Mouse (Mus musculus) CH12.LX (cell line): ENCODE data around the gene Sdr9c7. TPM values are rescaled to one million over a fixed set of nuclear protein-coding genes. Genes with fewer than 3 reads are reported as not detected.
"Not testable (repeated sequence)": the region's sequence is repeated elsewhere in the genome, so short reads cannot be mapped to it uniquely, and the experiment has no call there.

ENCODE experiments used
- DNase-seq: peaks from one replicate; pipeline ENCODE4 v3.0.0-alpha.2; 2013; ENCODE audit errors: extremely low read depth
- H3K27ac ChIP-seq: 2 replicates; pipeline ENCODE4 v1.5.1; 2012; ENCODE audit warnings: low read depth, mild to moderate bottlenecking, control low read depth, moderate library complexity; ENCODE audit not compliant: insufficient read depth
- H3K27me3 ChIP-seq: replicated peaks from 2 replicates; pipeline ENCODE3; 2012; ENCODE audit warnings: inconsistent platforms
- H3K36me3 ChIP-seq, 2 experiments: replicated peaks in 1 of 2; 2 replicates each; pipeline versions ENCODE3 to v1.6.1; 2012; ENCODE audit warnings: inconsistent platforms in 1 of 2, low read length in 1 of 2, mild to moderate bottlenecking in 1 of 2, mixed read lengths in 1 of 2, moderate library complexity in 1 of 2; ENCODE audit not compliant: control insufficient read depth in 1 of 2, insufficient read depth in 1 of 2
- H3K4me1 ChIP-seq, 2 experiments: 2 replicates each; pipeline ENCODE4 v1.6.1; 2012; ENCODE audit warnings: inconsistent platforms in 1 of 2, moderate library complexity in 1 of 2; ENCODE audit not compliant: insufficient read depth in 2 of 2, control insufficient read depth in 1 of 2
- H3K4me2 ChIP-seq: 2 replicates; pipeline ENCODE4 v1.6.1; 2012; ENCODE audit warnings: low read depth, mild to moderate bottlenecking, control low read depth; ENCODE audit not compliant: poor library complexity, insufficient read depth, severe bottlenecking
- H3K4me3 ChIP-seq, 3 experiments: fragments of 150-350 bp in 1 of 3; sonication (generic) in 1 of 3; replicated peaks in 1 of 3; 2 replicates each; pipeline versions ENCODE3 to v1.5.1; 2011 to 2012; ENCODE audit warnings: low read depth in 2 of 3, low read length in 2 of 3, mild to moderate bottlenecking in 2 of 3, moderate library complexity in 2 of 3, control low read depth in 1 of 3, improper control_type of control experiment in 1 of 3, inconsistent platforms in 1 of 3, mixed read lengths in 1 of 3; ENCODE audit not compliant: poor library complexity in 1 of 3
- H3K79me2 ChIP-seq: replicated peaks from 2 replicates; pipeline ENCODE4 v1.6.1; 2012; ENCODE audit warnings: mild to moderate bottlenecking, moderate library complexity; ENCODE audit not compliant: control insufficient read depth, poor library complexity, insufficient read depth, severe bottlenecking; ENCODE audit errors: extremely low read depth
- H3K9ac ChIP-seq: 2 replicates; pipeline ENCODE4 v1.6.1; 2012; ENCODE audit warnings: low read depth, mild to moderate bottlenecking, control low read depth, moderate library complexity; ENCODE audit not compliant: insufficient read depth
- H3K9me3 ChIP-seq: replicated peaks from 2 replicates; pipeline ENCODE3; 2012; ENCODE audit warnings: low read length, inconsistent platforms, mixed read lengths
- BHLHE40 ChIP-seq: IDR thresholded peaks from 2 replicates; pipeline ENCODE4 v1.6.1; 2011; ENCODE audit warnings: mild to moderate bottlenecking, low read depth, low read length, improper control_type of control experiment
- CHD1 ChIP-seq: IDR thresholded peaks from 2 replicates; pipeline ENCODE4 v1.6.1; 2012; ENCODE audit warnings: low read depth, low read length, improper control_type of control experiment, inconsistent platforms
- CTCF ChIP-seq, 2 experiments: IDR thresholded peaks in 1 of 2; conservative IDR thresholded peaks in 1 of 2; 2 replicates each; pipeline ENCODE4 v1.5.1; 2011 to 2012; ENCODE audit warnings: low read depth in 2 of 2, low read length in 2 of 2, improper control_type of control experiment in 1 of 2, inconsistent platforms in 1 of 2, mild to moderate bottlenecking in 1 of 2, moderate library complexity in 1 of 2
- E2F4 ChIP-seq: IDR thresholded peaks from 2 replicates; pipeline ENCODE4 v1.6.1; 2011; ENCODE audit warnings: low read depth, low read length, improper control_type of control experiment; ENCODE audit not compliant: insufficient replicate concordance
- ELF1 ChIP-seq: IDR thresholded peaks from 2 replicates; pipeline ENCODE4 v1.6.1; 2014; ENCODE audit warnings: low read depth, mild to moderate bottlenecking, inconsistent platforms, low read length, improper control_type of control experiment
- EP300 ChIP-seq: IDR thresholded peaks from 2 replicates; pipeline ENCODE4 v1.6.1; 2011; ENCODE audit warnings: low read length, improper control_type of control experiment
- HCFC1 ChIP-seq: IDR thresholded peaks from 2 replicates; pipeline ENCODE4 v1.6.1; 2012; ENCODE audit warnings: low read depth, mild to moderate bottlenecking, inconsistent platforms, low read length, improper control_type of control experiment
- IRF4 ChIP-seq: IDR thresholded peaks from 2 replicates; pipeline ENCODE4 v1.6.1; 2014; ENCODE audit warnings: low read depth, mild to moderate bottlenecking, inconsistent platforms, low read length, improper control_type of control experiment
- KAT2A ChIP-seq: IDR thresholded peaks from 2 replicates; pipeline ENCODE4 v1.6.1; 2012; ENCODE audit warnings: low read length, improper control_type of control experiment, inconsistent platforms; ENCODE audit not compliant: insufficient replicate concordance
- MAFK ChIP-seq: IDR thresholded peaks from 2 replicates; pipeline ENCODE4 v1.6.1; 2011; ENCODE audit warnings: low read length, improper control_type of control experiment; ENCODE audit not compliant: insufficient replicate concordance
- MAX ChIP-seq: IDR thresholded peaks from 2 replicates; pipeline ENCODE4 v1.6.1; 2011; ENCODE audit warnings: low read length, improper control_type of control experiment
- MAZ ChIP-seq: IDR thresholded peaks from 2 replicates; pipeline ENCODE4 v1.6.1; 2012; ENCODE audit warnings: low read depth, mild to moderate bottlenecking, inconsistent platforms, low read length, improper control_type of control experiment, moderate library complexity
- MXI1 ChIP-seq: IDR thresholded peaks from 2 replicates; pipeline ENCODE4 v1.6.1; 2011; ENCODE audit warnings: mild to moderate bottlenecking, low read depth, low read length, improper control_type of control experiment
- MYC ChIP-seq: IDR thresholded peaks from 2 replicates; pipeline ENCODE4 v1.6.1; 2011; ENCODE audit warnings: low read depth, mild to moderate bottlenecking, improper control_type of control experiment, low read length
- NRF1 ChIP-seq: IDR thresholded peaks from 2 replicates; pipeline ENCODE4 v1.6.1; 2014; ENCODE audit warnings: low read depth, mild to moderate bottlenecking, inconsistent platforms, low read length, improper control_type of control experiment, moderate library complexity
- POLR2A ChIP-seq: IDR thresholded peaks from 2 replicates; pipeline ENCODE4 v1.6.1; 2011; ENCODE audit warnings: low read depth, mild to moderate bottlenecking, improper control_type of control experiment, low read length
- SIN3A ChIP-seq: IDR thresholded peaks from 2 replicates; pipeline ENCODE4 v1.6.1; 2012; ENCODE audit warnings: low read length, improper control_type of control experiment, inconsistent platforms
- TBP ChIP-seq: conservative IDR thresholded peaks from 2 replicates; pipeline ENCODE4 v1.6.1; 2011; ENCODE audit warnings: low read depth, low read length, improper control_type of control experiment
- ZC3H11A ChIP-seq: IDR thresholded peaks from 2 replicates; pipeline ENCODE4 v1.6.1; 2012; ENCODE audit warnings: low read depth, mild to moderate bottlenecking, inconsistent platforms, low read length, improper control_type of control experiment
- ZKSCAN1 ChIP-seq: IDR thresholded peaks from 2 replicates; pipeline ENCODE4 v1.6.1; 2012; ENCODE audit warnings: low read depth, inconsistent platforms, low read length, improper control_type of control experiment, borderline replicate concordance
- ZMIZ1 ChIP-seq: IDR thresholded peaks from 2 replicates; pipeline ENCODE4 v1.6.1; 2012; ENCODE audit warnings: low read depth, mild to moderate bottlenecking, inconsistent platforms, low read length, improper control_type of control experiment
- ZNF384 ChIP-seq: IDR thresholded peaks from 2 replicates; pipeline ENCODE4 v1.6.1; 2012; ENCODE audit warnings: low read depth, low read length, improper control_type of control experiment, inconsistent platforms
- dilution Hi-C: fragments of 300-500 bp; cut with MboI; formaldehyde crosslinking; loops from 2 replicates; pipeline ENCODE4 v1.14.3; 2020; ENCODE audit warnings: low sequenced_read_pairs; ENCODE audit not compliant: extremely low pct_unique_long_range_greater_than_20kb, extremely low pct_ligation_motif_present
- in situ Hi-C: fragments of 300-500 bp; cut with MboI; formaldehyde crosslinking; loops from 3 replicates; pipeline ENCODE4 v1.14.3; 2019; ENCODE audit warnings: low sequenced_read_pairs, low pct_ligation_motif_present, low pct_unique_long_range_greater_than_20kb, mixed read lengths
- polyA plus RNA-seq: library from polyadenylated mRNA; unstranded; fragments of >175 nt; gene quantifications from 2 replicates; pipeline ENCODE4 v1.2.1, GENCODE M21; 2012; ENCODE audit warnings: low read depth; ENCODE audit not compliant: insufficient read length
- total RNA-seq, 2 experiments: library from RNA; depleted of rRNA; stranded (reverse); fragments of 300-350 nt in 1 of 2; fragments of >200 nt in 1 of 2; gene quantifications; 2 replicates each; pipeline ENCODE4 v1.2.3; 2012 to 2014

The Sdr9c7 gene
- total and polyA plus RNA-seq, 3 experiments = not detected

- Histone ChIP-seq H3K9ac (no peak within 1 kb of the TSS), H3K79me2 (no peaks in the 10 kb centered on the region), H3K27ac (no peak within 1 kb of the TSS), H3K9me3 (no peaks in the 10 kb centered on the region), H3K4me2 (no peak within 1 kb of the TSS), H3K4me3 (no peak within 1 kb of the TSS), H3K27me3 (peaks cover 51% of the 10 kb centered on the region), H3K36me3 (no peaks in the 10 kb centered on the region), H3K4me1 (no peaks in the 10 kb centered on the region)
- in situ Hi-C loops = no loop called here
- no peak for DNase-seq
- dilution Hi-C loops = no loop called here
- TF ChIP-seq IRF4 = no peak
- no peak for TF ChIP-seq NRF1
- no peak for TF ChIP-seq EP300
- TF ChIP-seq ZMIZ1 = no peak
- no peak for TF ChIP-seq POLR2A
- no peak for TF ChIP-seq TBP
- TF ChIP-seq CTCF (conservative IDR thresholded peaks at IDR 0.05 in 1 of 2, IDR thresholded peaks at IDR 0.05 in 1 of 2; ENCODE audit: low read depth in 2 of 2, low read length in 2 of 2) = no peak
- no peak for TF ChIP-seq MAX
- TF ChIP-seq MAZ = no peak
- no peak for TF ChIP-seq CHD1
- TF ChIP-seq HCFC1 = no peak
- TF ChIP-seq KAT2A = no peak
- TF ChIP-seq ZNF384 = no peak
- TF ChIP-seq SIN3A = no peak
- TF ChIP-seq MXI1 = no peak
- no peak for TF ChIP-seq E2F4
- TF ChIP-seq MYC = no peak
- no peak for TF ChIP-seq BHLHE40
- no peak for TF ChIP-seq ZC3H11A
- no peak for TF ChIP-seq ELF1
Observed at GRCm38 (mm10) chr10:127888605-127889004, 9.7 kb upstream of the Sdr9c7 start, which contains the start of gene Rdh7. TSS of gene Rdh7 (minus strand) at chr10:127888817.

GRCm38 (mm10) chr10:127891481-127891880 is 6.8 kb upstream of the Sdr9c7 start:
- Histone ChIP-seq H3K9ac (no peak overlapping the region), H3K79me2 (no peaks in the 10 kb centered on the region), H3K9me3 (no peaks in the 10 kb centered on the region), H3K4me3 (no peak overlapping the region), H3K4me1 (no peaks in the 10 kb centered on the region), H3K27ac (no peak overlapping the region), H3K4me2 (no peak overlapping the region), H3K36me3 (no peaks in the 10 kb centered on the region), H3K27me3 (peaks cover 65% of the 10 kb centered on the region)
- no peak for DNase-seq
- no peak for TF ChIP-seq MAFK
- TF ChIP-seq ZKSCAN1 = no peak
- in situ Hi-C loops (no loop called here), dilution Hi-C loops (no loop called here)

GRCm38 (mm10) chr10:127893163-127894022 is 4.9 kb upstream of the Sdr9c7 start:
- H3K9me3 ChIP-seq, H3K9ac ChIP-seq, in situ Hi-C loops, DNase-seq, H3K4me2 ChIP-seq, H3K36me3 ChIP-seq, dilution Hi-C loops, H3K27ac ChIP-seq, H3K4me1 ChIP-seq, H3K79me2 ChIP-seq, H3K4me3 ChIP-seq: not testable (repeated sequence)
- peaks cover 70% of the 10 kb centered on the region for H3K27me3 ChIP-seq
